Mouse (Mus musculus) megakaryocyte-erythroid progenitor cell, adult 5-6 weeks (primary cell): Measurements from ENCODE around the gene D130043K22Rik. TPM values are rescaled to one million over a fixed set of nuclear protein-coding genes. Genes with fewer than 3 reads are reported as not detected.

Experiments used
- ATAC-seq: replicated peaks from 2 replicates; pipeline ENCODE4 v1.8.0; 2016; ENCODE audit warnings: mild to moderate bottlenecking, inconsistent platforms; ENCODE audit not compliant: severe bottlenecking, poor library complexity, low FRiP score, low TSS enrichment
- total RNA-seq, 2 experiments: library from RNA; stranded (forward) in 1 of 2; stranded (reverse) in 1 of 2; fragments of 200-1000, 215-1000 nt in 1 of 2; fragments of >200 nt in 1 of 2; fragmentation: Nextera tagmentation in 1 of 2; gene quantifications; 2 replicates each; pipeline ENCODE4 v1.2.3; 2014 to 2017

The D130043K22Rik gene
- total RNA-seq (2014; fragmentation: Nextera tagmentation) (not detected in 2 replicates), total RNA-seq (2017) (0.38 TPM in 1 of 2 replicates, not detected in the other)

- ATAC-seq = peak; percentile 74
Measured at GRCm38 (mm10) chr13:24844983-24845955, at the start of gene D130043K22Rik. D130043K22Rik (plus strand) TSS chr13:24845135.

- ATAC-seq = no peak
Measured at GRCm38 (mm10) chr13:24798686-24799085, 46.2 kb upstream of the D130043K22Rik start.

GRCm38 (mm10) chr13:24799378-24799777, 45.6 kb upstream of the D130043K22Rik start:
- no peak for ATAC-seq

DNA sequence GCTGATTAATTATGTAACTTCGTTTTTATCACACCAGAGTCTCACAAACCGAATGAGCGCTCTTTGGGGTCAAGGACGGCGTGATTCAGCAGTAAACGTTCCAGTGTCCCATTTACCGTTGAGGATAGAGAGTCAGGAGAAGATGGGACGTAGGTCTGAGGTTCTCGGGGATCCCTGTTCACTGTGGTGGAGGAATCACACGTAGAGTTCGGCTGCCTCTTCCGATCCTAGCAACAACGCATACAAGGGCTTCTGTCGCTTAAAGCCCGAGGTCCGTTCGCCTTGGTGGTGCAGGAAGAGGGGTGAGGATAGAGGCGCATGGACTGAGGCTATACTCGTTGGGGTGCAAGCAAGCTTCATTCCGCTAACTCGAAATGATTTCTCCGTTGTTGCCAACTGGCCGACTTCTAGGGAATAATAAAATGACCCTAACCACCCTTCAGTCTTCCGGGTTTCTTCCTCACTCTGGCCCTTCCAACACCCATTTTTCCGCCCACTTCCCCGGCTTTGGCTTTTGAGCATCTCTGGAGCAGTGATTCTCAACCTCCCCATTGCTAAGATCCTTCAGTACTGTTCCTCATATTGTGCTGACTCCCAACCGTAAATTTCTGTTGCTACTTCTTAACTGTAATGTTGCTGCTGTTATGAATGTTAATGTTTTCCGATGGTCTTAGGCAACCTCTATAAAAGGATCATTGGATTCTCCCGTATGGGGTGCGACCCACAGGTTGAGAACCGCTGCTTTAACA, 44.8 kb upstream of the D130043K22Rik start:
- ATAC-seq = peak; percentile 7; the same call in 1 of the 2 replicates

GRCm38 (mm10) chr13:24800674-24801307, 44.1 kb upstream of the D130043K22Rik start:
- peak; percentile 89 for ATAC-seq

GRCm38 (mm10) chr13:24801308-24801921, 43.5 kb upstream of the D130043K22Rik start, which contains the start of gene BC005537:
BC005537 (plus strand) TSS chr13:24801657.
- peak; percentile 39 for ATAC-seq

DNA sequence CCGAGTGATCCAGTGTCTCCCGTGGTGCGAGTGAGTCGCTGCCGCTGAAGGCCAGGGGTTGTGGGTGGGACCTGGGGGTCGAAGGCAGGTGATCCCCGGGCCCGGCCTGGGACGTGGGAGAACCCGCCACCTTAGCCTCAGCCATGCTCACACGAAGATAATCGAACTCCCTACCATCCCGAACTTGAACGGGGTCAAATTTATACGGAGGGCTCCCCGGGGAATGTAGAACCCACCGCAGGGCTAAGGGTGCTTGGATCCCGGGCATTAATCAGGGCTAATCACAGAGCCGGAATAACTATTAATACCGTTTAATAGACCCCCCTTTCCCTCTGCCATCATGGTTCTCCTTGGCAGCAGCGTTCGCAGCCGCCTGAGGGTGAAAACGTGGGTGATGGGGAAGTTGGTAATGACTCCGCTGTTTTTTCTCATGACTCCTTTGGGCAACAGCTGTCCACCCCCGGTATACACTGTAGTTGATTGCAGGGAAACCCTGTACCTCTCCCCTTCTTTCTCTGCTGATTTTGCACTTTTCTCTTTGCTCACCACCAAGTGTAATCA, 42.7 kb upstream of the D130043K22Rik start:
- ATAC-seq = peak; percentile 39

- no peak for ATAC-seq
Measured at GRCm38 (mm10) chr13:24803196-24803595, 41.7 kb upstream of the D130043K22Rik start.

DNA sequence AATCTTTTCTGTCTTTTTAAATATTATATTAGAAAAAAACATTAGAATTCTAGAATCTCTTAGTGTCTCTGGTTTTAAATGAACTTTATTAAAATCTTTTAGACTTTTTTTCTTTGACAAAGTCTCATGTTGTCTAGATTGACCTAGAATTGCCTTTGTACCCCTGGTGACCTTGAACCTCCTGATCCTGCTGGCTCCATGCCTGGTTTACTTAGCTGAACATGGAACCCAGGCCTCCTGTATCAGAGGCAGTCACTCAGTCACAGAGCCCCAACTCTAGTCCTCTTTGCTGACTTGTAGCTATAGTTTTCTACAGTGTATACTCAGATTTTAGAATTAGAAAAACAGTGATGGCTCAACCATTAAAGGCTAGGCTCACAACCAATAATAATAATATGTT, 38.9 kb upstream of the D130043K22Rik start:
- no peak for ATAC-seq

DNA sequence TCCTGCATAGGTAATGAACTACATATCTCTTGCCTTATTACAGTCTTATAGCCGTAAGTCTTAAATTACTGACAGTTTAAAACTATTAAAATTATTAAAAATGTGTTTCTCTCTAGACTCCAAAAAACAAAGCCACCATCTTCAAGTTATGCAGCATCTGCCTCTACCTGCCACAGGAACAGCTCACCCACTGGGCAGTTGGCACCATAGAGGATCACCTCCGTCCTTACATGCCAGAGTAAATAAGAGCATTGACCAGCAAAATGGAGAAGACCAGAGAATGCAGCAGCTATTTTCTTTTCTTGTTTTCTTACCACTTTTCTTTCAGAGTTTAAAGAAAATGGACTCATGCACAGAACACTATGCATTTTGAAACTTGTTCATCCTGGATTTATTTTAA, 32.4 kb upstream of the D130043K22Rik start:
- no peak for ATAC-seq

- ATAC-seq = no peak
Measured at GRCm38 (mm10) chr13:24814616-24815015, 30.3 kb upstream of the D130043K22Rik start.

GRCm38 (mm10) chr13:24816125-24817092, 28.5 kb upstream of the D130043K22Rik start:
- peak; percentile 45 for ATAC-seq

- no peak for ATAC-seq
Measured at GRCm38 (mm10) chr13:24819931-24820330, 25.0 kb upstream of the D130043K22Rik start.

- ATAC-seq = no peak
Measured at GRCm38 (mm10) chr13:24822663-24823343, 22.1 kb upstream of the D130043K22Rik start.

- ATAC-seq = no peak
Measured at GRCm38 (mm10) chr13:24824647-24825046, 20.3 kb upstream of the D130043K22Rik start.

- ATAC-seq = no peak
Measured at GRCm38 (mm10) chr13:24825587-24825986, 19.3 kb upstream of the D130043K22Rik start.

- ATAC-seq = no peak
Measured at GRCm38 (mm10) chr13:24826116-24826515, 18.8 kb upstream of the D130043K22Rik start.
